Comparison of ENCODE assay signal across 8 mouse cellular contexts in genomic region chr15:83555161-83555974, GRCm38 (mm10). TPM values are rescaled to one million over a fixed set of nuclear protein-coding genes. Genes with fewer than 3 reads are reported as not detected.
A peak's percentile ranks its signal among the peaks of the same experiment; 100 is the strongest.
DNase-seq lines count a peak whose midpoint lies in the region; ATAC-seq and TF ChIP-seq lines count a peak whose summit lies in the region.

No protein-coding gene starts in this region.

- peak; percentile 88 for TF ChIP-seq POLR2A in heart, adult 2 months (IDR thresholded peaks at IDR 0.05; ENCODE audit: insufficient read depth, low read depth, low read length)
- TF ChIP-seq POLR2A in kidney, adult 2 months (IDR thresholded peaks at IDR 0.05; ENCODE audit: low read depth, low read length), result peak; percentile 85
- TF ChIP-seq POLR2A in small intestine, adult 2 months (IDR thresholded peaks at IDR 0.05; ENCODE audit: low read depth, low read length), result peak; percentile 70

- peak; percentile 10; the same call in 1 of the 2 replicates for TF ChIP-seq CTCF in heart, adult 2 months (IDR thresholded peaks at IDR 0.05)
- TF ChIP-seq CTCF in kidney, adult 2 months (conservative IDR thresholded peaks at IDR 0.05; ENCODE audit: insufficient read depth, insufficient read length, low read depth, low read length), result no peak
- no peak for TF ChIP-seq CTCF in small intestine, adult 2 months (IDR thresholded peaks at IDR 0.05; ENCODE audit: extremely low read depth, insufficient read length, insufficient replicate concordance, low read depth, low read length)

- H3K4me1 ChIP-seq in embryonic facial prominence, embryonic 13.5 days, result peaks cover 12% of the 10 kb centered on the region; the same call in 1 of the 2 replicates
- H3K4me1 ChIP-seq in heart, adult 2 months (ENCODE audit: control insufficient read depth, insufficient read depth, low read length), result peaks cover 4% of the 10 kb centered on the region
- H3K4me1 ChIP-seq in kidney, adult 2 months (ENCODE audit: control insufficient read depth, insufficient read depth, low read length), result peaks cover 9% of the 10 kb centered on the region
- no peaks in the 10 kb centered on the region for H3K4me1 ChIP-seq in limb, embryonic 11.5 days (ENCODE audit: control insufficient read depth, insufficient read depth, low read length)
- H3K4me1 ChIP-seq in midbrain, embryonic 13.5 days (replicated peaks), result peaks cover 13% of the 10 kb centered on the region
- peaks cover 2% of the 10 kb centered on the region; the same call in 1 of the 2 replicates for H3K4me1 ChIP-seq in small intestine, adult 2 months (ENCODE audit: control insufficient read depth, insufficient read depth, insufficient read length, low read length)

- no peaks in the 10 kb centered on the region for H3K9me3 ChIP-seq in embryonic facial prominence, embryonic 13.5 days
- H3K9me3 ChIP-seq in limb, embryonic 11.5 days (ENCODE audit: control insufficient read depth, low read length), result no peaks in the 10 kb centered on the region
- no peaks in the 10 kb centered on the region for H3K9me3 ChIP-seq in midbrain, embryonic 13.5 days

- H3K9ac ChIP-seq in embryonic facial prominence, embryonic 13.5 days, result peak overlapping the region; percentile 94
- peak overlapping the region; percentile 97 for H3K9ac ChIP-seq in heart, adult 2 months (ENCODE audit: low read depth, low read length)
- peak overlapping the region; percentile 96 for H3K9ac ChIP-seq in limb, embryonic 11.5 days (ENCODE audit: low read length)
- peak overlapping the region; percentile 96 for H3K9ac ChIP-seq in midbrain, embryonic 13.5 days (replicated peaks)

- DNase-seq in 3T3-L1 (ENCODE audit: low read depth, low spot score), result peak; percentile 83
- peak; percentile 62 to 73 for DNase-seq in adrenal gland, postnatal 4 days (ENCODE audit: low spot score in 2 of 2)
- peak; percentile 91 to 92 for DNase-seq in heart, adult 2 months
- peak; percentile 93 for DNase-seq in kidney, adult 2 months
- DNase-seq in limb, embryonic 11.5 days (ENCODE audit: low spot score), result peak; percentile 92

- H3K27ac ChIP-seq in embryonic facial prominence, embryonic 13.5 days, result peak overlapping the region; percentile 94
- H3K27ac ChIP-seq in heart, adult 2 months, result peak overlapping the region; percentile 96
- peak overlapping the region; percentile 92 for H3K27ac ChIP-seq in kidney, adult 2 months (ENCODE audit: insufficient read depth, low read depth, low read length)
- H3K27ac ChIP-seq in limb, embryonic 11.5 days (replicated peaks; ENCODE audit: low read depth, low read length), result peak overlapping the region; percentile 91
- peak overlapping the region; percentile 92 for H3K27ac ChIP-seq in midbrain, embryonic 13.5 days
- H3K27ac ChIP-seq in small intestine, adult 2 months (ENCODE audit: insufficient read depth, low read depth, low read length), result peak overlapping the region; percentile 51; the same call in 1 of the 2 replicates

- no peaks in the 10 kb centered on the region for H3K79me2 ChIP-seq in heart, adult 2 months (replicated peaks; ENCODE audit: control insufficient read depth, insufficient read depth, low read length)

- no peaks in the 10 kb centered on the region for H3K27me3 ChIP-seq in embryonic facial prominence, embryonic 13.5 days
- H3K27me3 ChIP-seq in heart, adult 2 months (ENCODE audit: control insufficient read depth, insufficient read depth, low read length), result no peaks in the 10 kb centered on the region
- no peaks in the 10 kb centered on the region for H3K27me3 ChIP-seq in kidney, adult 2 months (replicated peaks; ENCODE audit: control insufficient read depth, insufficient read depth, low read length)
- H3K27me3 ChIP-seq in limb, embryonic 11.5 days (ENCODE audit: control insufficient read depth, insufficient read depth, low read length), result no peaks in the 10 kb centered on the region
- no peaks in the 10 kb centered on the region for H3K27me3 ChIP-seq in midbrain, embryonic 13.5 days
- no peaks in the 10 kb centered on the region for H3K27me3 ChIP-seq in small intestine, adult 2 months (ENCODE audit: control insufficient read depth, insufficient read depth, low read length)

- peak overlapping the region; percentile 78 for H3K4me2 ChIP-seq in embryonic facial prominence, embryonic 13.5 days
- H3K4me2 ChIP-seq in limb, embryonic 11.5 days (ENCODE audit: low read depth, severe bottlenecking), result peak overlapping the region; percentile 64
- peak overlapping the region; percentile 83 for H3K4me2 ChIP-seq in midbrain, embryonic 13.5 days (replicated peaks)

- peak overlapping the region; percentile 87 for H3K4me3 ChIP-seq in embryonic facial prominence, embryonic 13.5 days
- peak overlapping the region; percentile 66 for H3K4me3 ChIP-seq in heart, adult 2 months
- peak overlapping the region; percentile 67 for H3K4me3 ChIP-seq in kidney, adult 2 months (ENCODE audit: insufficient read depth, low read depth, low read length)
- H3K4me3 ChIP-seq in limb, embryonic 11.5 days (ENCODE audit: low read depth, low read length), result peak overlapping the region; percentile 69
- H3K4me3 ChIP-seq in midbrain, embryonic 13.5 days (replicated peaks), result peak overlapping the region; percentile 86
- H3K4me3 ChIP-seq in small intestine, adult 2 months (ENCODE audit: low read depth, low read length), result peak overlapping the region; percentile 92

- ATAC-seq in embryonic facial prominence, embryonic 13.5 days (ENCODE audit: insufficient number of reproducible peaks, insufficient read depth, low FRiP score, low TSS enrichment, low read depth), result peak; percentile 90
- ATAC-seq in limb, embryonic 11.5 days (ENCODE audit: insufficient number of reproducible peaks, low FRiP score, low TSS enrichment, low read depth), result peak; percentile 83
- ATAC-seq in midbrain, embryonic 13.5 days, result peak; percentile 91

- peak; percentile 55; the same call in 1 of the 2 replicates for TF ChIP-seq EP300 in heart, adult 2 months (IDR thresholded peaks at IDR 0.05; ENCODE audit: insufficient read depth, low read depth, low read length)

- peaks cover 22% of the 10 kb centered on the region for H3K36me3 ChIP-seq in embryonic facial prominence, embryonic 13.5 days
- H3K36me3 ChIP-seq in heart, adult 2 months (ENCODE audit: control insufficient read depth, insufficient read depth, low read length), result no peaks in the 10 kb centered on the region
- H3K36me3 ChIP-seq in kidney, adult 2 months (ENCODE audit: control insufficient read depth, insufficient read depth, low read length), result no peaks in the 10 kb centered on the region
- H3K36me3 ChIP-seq in limb, embryonic 11.5 days (ENCODE audit: control insufficient read depth, insufficient read depth, low read length), result no peaks in the 10 kb centered on the region; the same call in none of the 2 replicates
- peaks cover 22% of the 10 kb centered on the region for H3K36me3 ChIP-seq in midbrain, embryonic 13.5 days
- H3K36me3 ChIP-seq in small intestine, adult 2 months (ENCODE audit: control insufficient read depth, insufficient read depth, low read length), result no peaks in the 10 kb centered on the region; the same call in 1 of the 2 replicates

- intact Hi-C loops in heart, adult 2 months (cut with DNase I), result no loop called here

- under 1% methylated on average over 70 of the region's 74 CpGs for WGBS in embryonic facial prominence, embryonic 13.5 days
- whole genome bisulfite sequencing in heart, adult 2 months, result under 1% methylated on average over 74 of the region's 74 CpGs
- under 1% methylated on average over 74 of the region's 74 CpGs for WGBS in kidney, adult 2 months
- under 1% methylated on average over 65 of the region's 74 CpGs for WGBS in limb, embryonic 11.5 days
- 1% methylated on average over 64 of the region's 74 CpGs for whole genome bisulfite sequencing in midbrain, embryonic 13.5 days
- WGBS in small intestine, adult 2 months, result under 1% methylated on average over 74 of the region's 74 CpGs

RNA-seq across cellular contexts. Expression of gene Tspo, which starts 8.0 kb away (rescaled TPM):
- 100 to 1,000 TPM; 168 to 169 TPM for total RNA-seq in adrenal gland, postnatal 4 days (2021)
- polyA plus RNA-seq in embryonic facial prominence, embryonic 13.5 days (2015; fragmentation: Nextera tagmentation; extraction: Ambion mirVana), result 38.1 and 44.5 TPM in 2 replicates
- 10 to 100 TPM; 61.2 to 61.8 TPM for total RNA-seq in heart, adult 2 months (2021)
- 101 and 154 TPM in 2 replicates for polyA plus RNA-seq in heart, adult 2 months (2012; rRNA removed)
- 402 and 410 TPM in 2 replicates for polyA plus RNA-seq in kidney, adult 2 months (2012; rRNA removed)
- polyA plus RNA-seq in limb, embryonic 11.5 days (2014; fragmentation: Nextera tagmentation; extraction: Ambion mirVana), result 46.1 and 51.8 TPM in 2 replicates
- polyA plus RNA-seq in midbrain, embryonic 13.5 days (2015; fragmentation: Nextera tagmentation; extraction: Ambion mirVana), result 9.6 and 9.9 TPM in 2 replicates
- 188 and 215 TPM in 2 replicates for polyA plus RNA-seq in small intestine, adult 2 months (2012; rRNA removed)

RNA-seq across cellular contexts. Expression of gene Mcat, which starts 8.2 kb away (rescaled TPM):
- 10 to 100 TPM; 38.1 to 43.3 TPM for total RNA-seq in adrenal gland, postnatal 4 days (2021)
- polyA plus RNA-seq in embryonic facial prominence, embryonic 13.5 days (2015; fragmentation: Nextera tagmentation; extraction: Ambion mirVana), result 39.2 and 41.8 TPM in 2 replicates
- 10 to 100 TPM; 38.7 to 40.8 TPM for total RNA-seq in heart, adult 2 months (2021)
- polyA plus RNA-seq in heart, adult 2 months (2012; rRNA removed), result 32.2 and 41.4 TPM in 2 replicates
- polyA plus RNA-seq in kidney, adult 2 months (2012; rRNA removed), result 31.8 and 34.3 TPM in 2 replicates
- 44.9 and 48.4 TPM in 2 replicates for polyA plus RNA-seq in limb, embryonic 11.5 days (2014; fragmentation: Nextera tagmentation; extraction: Ambion mirVana)
- polyA plus RNA-seq in midbrain, embryonic 13.5 days (2015; fragmentation: Nextera tagmentation; extraction: Ambion mirVana), result 31.8 and 35.9 TPM in 2 replicates
- polyA plus RNA-seq in small intestine, adult 2 months (2012; rRNA removed), result 10.4 and 15.1 TPM in 2 replicates

RNA-seq across cellular contexts. Expression of gene Bik, which starts 28.7 kb away (rescaled TPM):
- 1 to 10 TPM; 8.2 to 9.1 TPM for total RNA-seq in adrenal gland, postnatal 4 days (2021)
- polyA plus RNA-seq in embryonic facial prominence, embryonic 13.5 days (2015; fragmentation: Nextera tagmentation; extraction: Ambion mirVana), result 3.6 and 4.0 TPM in 2 replicates
- total RNA-seq in heart, adult 2 months (2021), result 10 to 100 TPM in 1 of 2 experiments, 1 to 10 TPM in 1; 8.3 to 10.9 TPM
- 11.7 and 21.8 TPM in 2 replicates for polyA plus RNA-seq in heart, adult 2 months (2012; rRNA removed)
- 18.9 and 20.8 TPM in 2 replicates for polyA plus RNA-seq in kidney, adult 2 months (2012; rRNA removed)
- 3.2 and 4.1 TPM in 2 replicates for polyA plus RNA-seq in limb, embryonic 11.5 days (2014; fragmentation: Nextera tagmentation; extraction: Ambion mirVana)
- 0.80 and 1.2 TPM in 2 replicates for polyA plus RNA-seq in midbrain, embryonic 13.5 days (2015; fragmentation: Nextera tagmentation; extraction: Ambion mirVana)
- polyA plus RNA-seq in small intestine, adult 2 months (2012; rRNA removed), result 2.1 and 5.8 TPM in 2 replicates

RNA-seq across cellular contexts. Expression of gene Ttll12, which starts 39.6 kb away (rescaled TPM):
- total RNA-seq in adrenal gland, postnatal 4 days (2021), result 10 to 100 TPM; 26.1 to 26.8 TPM
- polyA plus RNA-seq in embryonic facial prominence, embryonic 13.5 days (2015; fragmentation: Nextera tagmentation; extraction: Ambion mirVana), result 40.1 and 41.3 TPM in 2 replicates
- total RNA-seq in heart, adult 2 months (2021), result 1 to 10 TPM; 4.5 to 5.5 TPM
- 9.9 and 10.6 TPM in 2 replicates for polyA plus RNA-seq in heart, adult 2 months (2012; rRNA removed)
- polyA plus RNA-seq in kidney, adult 2 months (2012; rRNA removed), result 18.0 and 20.5 TPM in 2 replicates
- 55.8 and 59.1 TPM in 2 replicates for polyA plus RNA-seq in limb, embryonic 11.5 days (2014; fragmentation: Nextera tagmentation; extraction: Ambion mirVana)
- polyA plus RNA-seq in midbrain, embryonic 13.5 days (2015; fragmentation: Nextera tagmentation; extraction: Ambion mirVana), result 47.7 and 48.0 TPM in 2 replicates
- polyA plus RNA-seq in small intestine, adult 2 months (2012; rRNA removed), result 12.9 and 17.5 TPM in 2 replicates

RNA-seq across cellular contexts. Expression of gene Ttll1, which starts 44.7 kb away (rescaled TPM):
- 10 to 100 TPM in 1 of 2 experiments, 1 to 10 TPM in 1; 9.8 to 11.3 TPM for total RNA-seq in adrenal gland, postnatal 4 days (2021)
- 21.8 and 22.7 TPM in 2 replicates for polyA plus RNA-seq in embryonic facial prominence, embryonic 13.5 days (2015; fragmentation: Nextera tagmentation; extraction: Ambion mirVana)
- total RNA-seq in heart, adult 2 months (2021), result 10 to 100 TPM; 52.1 to 62.9 TPM
- polyA plus RNA-seq in heart, adult 2 months (2012; rRNA removed), result 37.6 and 41.3 TPM in 2 replicates
- 10.3 and 11.1 TPM in 2 replicates for polyA plus RNA-seq in kidney, adult 2 months (2012; rRNA removed)
- polyA plus RNA-seq in limb, embryonic 11.5 days (2014; fragmentation: Nextera tagmentation; extraction: Ambion mirVana), result 19.2 and 22.0 TPM in 2 replicates
- polyA plus RNA-seq in midbrain, embryonic 13.5 days (2015; fragmentation: Nextera tagmentation; extraction: Ambion mirVana), result 100 and 105 TPM in 2 replicates
- 2.3 and 3.1 TPM in 2 replicates for polyA plus RNA-seq in small intestine, adult 2 months (2012; rRNA removed)

Comparison
In these comparisons a context has a peak if more than half of its experiments do, and no peak if none do; other contexts are left out.
1. Peak in every context shown above with its lines: DNase-seq, ATAC-seq, H3K4me3 ChIP-seq and H3K27ac ChIP-seq.